Mouse (Mus musculus) kidney, embryonic 15.5 days (tissue): ENCODE results near the gene Hoxa4. TPM values are rescaled to one million over a fixed set of nuclear protein-coding genes. Genes with fewer than 3 reads are reported as not detected.

Source experiments
- ATAC-seq: fragments of 200-750 bp; cut with Nextera tagmentation; replicated peaks from 2 replicates; pipeline ENCODE4 v1.8.0; 2017; ENCODE audit warnings: moderate TSS enrichment; ENCODE audit not compliant: low FRiP score
- H3K27ac ChIP-seq: fragments of 300-500 bp; sonication (generic); 2 replicates; pipeline ENCODE4 v1.5.1; 2015; ENCODE audit warnings: mild to moderate bottlenecking, inconsistent platforms
- H3K27me3 ChIP-seq: fragments of 300-500 bp; sonication (generic); 2 replicates; pipeline ENCODE4 v1.6.1; 2015; ENCODE audit warnings: inconsistent platforms
- H3K36me3 ChIP-seq: fragments of 300-500 bp; sonication (generic); 2 replicates; pipeline ENCODE4 v1.6.1; 2015; ENCODE audit warnings: inconsistent platforms
- H3K4me1 ChIP-seq: fragments of 300-500 bp; sonication (generic); 2 replicates; pipeline ENCODE4 v1.6.1; 2015; ENCODE audit warnings: inconsistent platforms
- H3K4me2 ChIP-seq: fragments of 300-500 bp; sonication (generic); 2 replicates; pipeline ENCODE4 v1.6.1; 2015; ENCODE audit warnings: moderate library complexity, mild to moderate bottlenecking, inconsistent platforms
- H3K4me3 ChIP-seq: fragments of 300-500 bp; sonication (generic); replicated peaks from 2 replicates; pipeline ENCODE4 v1.5.1; 2015; ENCODE audit warnings: mild to moderate bottlenecking, inconsistent platforms
- H3K9ac ChIP-seq: fragments of 300-500 bp; sonication (generic); 2 replicates; pipeline ENCODE4 v1.6.1; 2015; ENCODE audit warnings: mild to moderate bottlenecking, inconsistent platforms
- H3K9me3 ChIP-seq: fragments of 300-500 bp; sonication (generic); replicated peaks from 2 replicates; pipeline ENCODE4 v1.6.1; 2016; ENCODE audit warnings: inconsistent platforms
- WGBS: fragments of 180-500 bp; shearing (Covaris S2); methylation state at CpG from one replicate; pipeline ENCODE4 v1.1.7; 2015; ENCODE audit warnings: mixed read lengths; 5-methylcytosine and 5-hydroxymethylcytosine counted together
- polyA plus RNA-seq: library from polyadenylated mRNA; unstranded; fragments of >200 nt; fragmentation: Nextera tagmentation; extraction: Ambion mirVana; gene quantifications from 2 replicates; pipeline ENCODE4 v1.2.1, GENCODE M21; 2015

Hoxa4 gene
- polyA plus RNA-seq, 1 experiment from 2014 or later = 1.8 TPM

DNA sequence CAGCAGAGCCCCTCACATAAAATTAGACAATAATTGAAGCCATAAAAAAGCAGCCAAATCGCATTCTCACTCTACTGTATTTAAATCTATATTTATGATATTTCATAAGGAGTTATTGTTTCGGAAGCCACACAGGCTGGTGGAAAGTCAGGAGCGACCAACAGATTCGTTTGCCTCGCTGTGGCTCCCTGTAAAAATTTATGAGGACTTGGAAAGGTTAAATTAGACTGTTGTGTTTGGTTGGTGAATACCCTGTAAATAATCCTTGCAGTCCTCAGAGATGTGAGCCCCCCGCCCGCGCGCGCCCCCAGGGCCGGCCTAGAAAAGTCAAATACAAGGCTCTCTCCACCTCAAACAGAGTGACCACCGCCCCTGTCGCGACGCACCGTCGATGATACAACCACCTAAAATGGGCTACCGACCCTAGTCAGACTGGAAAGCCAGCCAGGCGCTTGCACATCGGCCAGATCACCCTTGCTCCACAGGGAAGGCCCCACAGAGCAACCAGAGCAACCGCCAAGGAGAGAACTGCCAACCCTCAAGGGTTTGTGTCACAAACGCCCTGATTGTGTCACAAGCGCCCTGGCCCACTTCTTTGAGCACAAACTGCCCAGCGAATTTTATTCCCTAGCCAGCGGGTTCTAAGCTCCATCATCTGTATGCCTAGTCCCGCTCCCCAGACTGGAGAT is 35.2 kb upstream of the Hoxa4 start:
- H3K4me3 ChIP-seq = peak overlapping the region; percentile 77
- 4% methylated on average over 26 of the region's 26 CpGs for WGBS
- H3K4me1 ChIP-seq = peaks cover 22% of the 10 kb centered on the region
- H3K27me3 ChIP-seq = 0 out of 2 replicates have a peak, but pooled peaks cover 5% of the 10 kb centered on the region
- H3K36me3 ChIP-seq = peaks cover 4% of the 10 kb centered on the region; the same call in 1 of the 2 replicates
- peak overlapping the region; percentile 99 for H3K27ac ChIP-seq
- peak overlapping the region; percentile 94 for H3K9ac ChIP-seq
- peak; percentile 27 for ATAC-seq
- no peaks in the 10 kb centered on the region for H3K9me3 ChIP-seq
- H3K4me2 ChIP-seq = peak overlapping the region; percentile 92

DNA sequence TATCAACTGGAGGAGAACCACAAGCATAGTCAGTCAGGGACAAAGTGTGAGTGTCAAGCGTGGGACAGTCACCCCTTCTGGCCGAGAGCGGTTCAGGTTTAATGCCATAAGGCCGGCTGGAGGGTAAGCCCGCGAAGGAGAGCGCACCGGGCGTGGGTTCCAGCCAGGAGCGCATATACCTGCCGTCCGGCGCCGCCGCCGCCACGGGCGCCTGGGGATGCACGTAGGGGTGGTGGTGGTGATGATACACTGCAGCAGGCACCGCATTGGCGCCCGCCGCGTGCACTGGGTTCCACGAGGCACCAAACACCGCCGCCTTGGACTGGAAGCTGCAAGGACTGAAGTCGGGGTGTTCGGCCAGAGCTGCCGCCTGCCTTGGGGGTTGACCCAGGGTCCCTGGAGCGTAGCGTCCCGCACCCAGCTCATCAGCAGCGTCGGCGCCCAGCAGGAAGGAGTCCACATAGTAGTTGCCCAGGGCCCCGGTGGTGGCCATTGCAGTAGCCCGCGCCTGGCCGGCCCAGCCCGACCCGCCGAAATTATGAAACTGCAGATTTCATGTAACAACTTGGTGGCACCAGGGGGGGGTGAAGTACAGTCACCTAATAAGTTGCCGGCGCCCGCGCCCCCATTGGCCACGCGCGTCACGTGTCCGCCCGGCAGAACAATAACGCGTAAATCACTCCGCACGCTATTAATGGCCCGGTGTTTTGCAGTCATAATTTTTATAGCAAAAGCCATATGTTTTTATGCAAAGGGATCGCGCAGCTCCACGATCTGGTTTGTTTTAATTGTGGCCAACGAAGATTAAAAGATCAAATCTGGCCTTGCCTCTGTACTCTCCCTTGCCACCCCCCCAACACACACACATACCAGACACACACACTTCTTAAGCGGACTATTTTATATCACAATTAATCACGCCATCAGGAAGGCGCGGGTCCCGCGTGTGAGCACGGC is 34.3 kb upstream of the Hoxa4 start:
- Histone ChIP-seq H3K27ac (peak overlapping the region; percentile 99), H3K9ac (peak overlapping the region; percentile 94), H3K4me1 (peaks cover 23% of the 10 kb centered on the region), H3K36me3 (peaks cover 4% of the 10 kb centered on the region; the same call in 1 of the 2 replicates), H3K9me3 (no peaks in the 10 kb centered on the region), H3K4me3 (peak overlapping the region; percentile 77), H3K27me3 (0 out of 2 replicates have a peak, but pooled peaks cover 6% of the 10 kb centered on the region), H3K4me2 (peak overlapping the region; percentile 92)
- ATAC-seq = peak; percentile 57
- WGBS = under 1% methylated on average over 69 of the region's 69 CpGs

GRCm38 (mm10) chr6:52224895-52225611 is 33.5 kb upstream of the Hoxa4 start:
- ATAC-seq = no peak
- H3K4me3 ChIP-seq = peak overlapping the region; percentile 77
- H3K9ac ChIP-seq = peak overlapping the region; percentile 94
- no peaks in the 10 kb centered on the region for H3K9me3 ChIP-seq
- peaks cover 4% of the 10 kb centered on the region; the same call in 1 of the 2 replicates for H3K36me3 ChIP-seq
- WGBS = under 1% methylated on average over 36 of the region's 36 CpGs
- 0 out of 2 replicates have a peak, but pooled peaks cover 6% of the 10 kb centered on the region for H3K27me3 ChIP-seq
- H3K4me1 ChIP-seq = peaks cover 24% of the 10 kb centered on the region
- peak overlapping the region; percentile 99 for H3K27ac ChIP-seq
- H3K4me2 ChIP-seq = peak overlapping the region; percentile 92

DNA sequence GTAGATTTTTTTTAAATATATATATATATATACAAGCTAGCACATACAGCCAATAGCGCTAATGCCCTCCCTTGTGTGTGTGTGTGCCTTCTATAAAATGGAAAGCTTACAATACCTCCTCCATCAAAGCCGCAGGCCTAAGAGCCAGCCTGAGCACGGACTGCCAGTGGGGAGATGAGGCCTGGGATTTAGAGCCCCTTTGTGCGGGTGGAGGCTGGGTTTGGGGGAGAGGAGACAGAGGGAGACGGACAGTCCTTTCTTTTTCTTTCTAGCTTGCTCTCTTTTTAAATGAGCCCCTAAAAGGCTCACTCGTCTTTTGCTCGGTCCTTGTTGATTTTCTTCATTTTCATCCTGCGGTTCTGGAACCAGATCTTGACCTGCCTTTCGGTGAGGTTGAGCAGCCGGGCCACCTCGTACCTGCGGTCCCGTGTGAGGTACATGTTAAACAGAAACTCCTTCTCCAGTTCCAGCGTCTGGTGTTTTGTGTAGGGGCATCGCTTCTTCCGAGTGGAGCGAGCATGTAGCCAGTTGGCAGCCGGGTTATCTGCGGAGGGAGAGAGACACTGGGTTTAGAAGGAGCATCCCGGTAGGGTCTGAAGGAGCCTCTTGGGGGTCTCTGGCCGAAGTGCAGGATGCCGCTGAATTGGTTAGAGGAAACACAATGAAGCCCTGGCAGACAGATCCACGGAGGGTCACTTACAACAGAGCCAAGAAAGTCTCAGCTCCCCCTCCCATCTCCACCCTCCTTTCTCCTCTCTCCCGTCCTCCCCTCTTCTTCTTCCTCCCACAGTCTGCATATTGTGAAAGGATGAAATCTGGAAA is 32.6 kb upstream of the Hoxa4 start:
- peaks cover 4% of the 10 kb centered on the region; the same call in 1 of the 2 replicates for H3K36me3 ChIP-seq
- no peak for ATAC-seq
- WGBS = 2% methylated on average over 24 of the region's 24 CpGs
- peaks cover 31% of the 10 kb centered on the region for H3K4me1 ChIP-seq
- peak overlapping the region; percentile 99 for H3K27ac ChIP-seq
- H3K9ac ChIP-seq = peak overlapping the region; percentile 94
- H3K4me2 ChIP-seq = peak overlapping the region; percentile 92
- H3K4me3 ChIP-seq = peak overlapping the region; percentile 77
- no peaks in the 10 kb centered on the region for H3K9me3 ChIP-seq
- 0 out of 2 replicates have a peak, but pooled peaks cover 6% of the 10 kb centered on the region for H3K27me3 ChIP-seq

GRCm38 (mm10) chr6:52222729-52223128 is 31.2 kb upstream of the Hoxa4 start:
- H3K4me3 ChIP-seq = peak overlapping the region; percentile 77
- peak overlapping the region; percentile 94 for H3K9ac ChIP-seq
- ATAC-seq = no peak
- 0 out of 2 replicates have a peak, but pooled peaks cover 6% of the 10 kb centered on the region for H3K27me3 ChIP-seq
- H3K4me2 ChIP-seq = peak overlapping the region; percentile 92
- H3K9me3 ChIP-seq = no peaks in the 10 kb centered on the region
- H3K4me1 ChIP-seq = peaks cover 43% of the 10 kb centered on the region
- peak overlapping the region; percentile 99 for H3K27ac ChIP-seq
- peaks cover 4% of the 10 kb centered on the region; the same call in 1 of the 2 replicates for H3K36me3 ChIP-seq
- WGBS = 5% methylated on average over 13 of the region's 13 CpGs

GRCm38 (mm10) chr6:52221993-52222685 is 30.6 kb upstream of the Hoxa4 start:
- peak overlapping the region; percentile 94 for H3K9ac ChIP-seq

GRCm38 (mm10) chr6:52221337-52221992 is 29.9 kb upstream of the Hoxa4 start, which contains the start of gene Hoxa7:
Hoxa7 (minus strand) TSS chr6:52221854.
- under 1% methylated on average over 46 of the region's 46 CpGs for WGBS
- peak within 1 kb of the TSS; percentile 77 for H3K4me3 ChIP-seq
- peaks cover 35% of the 10 kb centered on the region for H3K4me1 ChIP-seq
- no peaks in the 10 kb centered on the region for H3K9me3 ChIP-seq
- H3K4me2 ChIP-seq = peak within 1 kb of the TSS; percentile 92
- peaks cover 4% of the 10 kb centered on the region; the same call in 1 of the 2 replicates for H3K36me3 ChIP-seq
- 0 out of 2 replicates have a peak, but pooled peaks cover 8% of the 10 kb centered on the region for H3K27me3 ChIP-seq
- peak within 1 kb of the TSS; percentile 99 for H3K27ac ChIP-seq
- peak within 1 kb of the TSS; percentile 94 for H3K9ac ChIP-seq
- ATAC-seq = peak; percentile 37

More at GRCm38 (mm10) chr6:52221993-52222685, 30.6 kb upstream of the Hoxa4 start:
- peaks cover 40% of the 10 kb centered on the region for H3K4me1 ChIP-seq
- peak overlapping the region; percentile 92 for H3K4me2 ChIP-seq
- peak; percentile 20 for ATAC-seq
- peak overlapping the region; percentile 99 for H3K27ac ChIP-seq
- no peaks in the 10 kb centered on the region for H3K9me3 ChIP-seq
- 0 out of 2 replicates have a peak, but pooled peaks cover 8% of the 10 kb centered on the region for H3K27me3 ChIP-seq
- WGBS = 5% methylated on average over 21 of the region's 21 CpGs
- H3K36me3 ChIP-seq = peaks cover 4% of the 10 kb centered on the region; the same call in 1 of the 2 replicates
- H3K4me3 ChIP-seq = peak overlapping the region; percentile 77

DNA sequence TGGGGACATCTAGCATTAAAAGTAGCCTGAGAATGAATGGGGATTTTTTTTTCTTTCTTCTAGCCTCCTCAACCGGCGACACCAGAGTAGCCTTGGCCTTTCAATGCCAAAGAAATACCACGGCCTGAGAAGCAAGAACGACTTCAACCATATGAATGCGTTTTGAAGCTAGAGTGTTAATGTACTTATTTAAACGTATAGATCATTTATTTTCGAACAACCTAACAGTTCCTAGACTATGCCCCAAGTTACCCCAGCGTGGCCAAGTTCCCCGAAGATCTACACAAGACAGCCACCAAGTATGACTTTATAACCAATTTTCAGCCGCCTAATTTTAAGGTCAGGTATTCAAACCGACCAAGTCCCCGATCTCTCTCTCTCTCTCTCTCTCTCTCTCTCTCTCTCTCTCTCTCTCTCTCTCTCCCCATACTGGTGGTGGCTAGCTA is 29.3 kb upstream of the Hoxa4 start:
- Histone ChIP-seq H3K9me3 (no peaks in the 10 kb centered on the region), H3K9ac (peak overlapping the region; percentile 76), H3K4me1 (peaks cover 41% of the 10 kb centered on the region), H3K27ac (peak overlapping the region; percentile 99), H3K27me3 (peaks cover 12% of the 10 kb centered on the region; the same call in 1 of the 2 replicates), H3K4me3 (peak overlapping the region; percentile 77), H3K36me3 (peaks cover 4% of the 10 kb centered on the region; the same call in 1 of the 2 replicates), H3K4me2 (peak overlapping the region; percentile 92)
- WGBS = 5% methylated on average over 12 of the region's 12 CpGs
- ATAC-seq = no peak

DNA sequence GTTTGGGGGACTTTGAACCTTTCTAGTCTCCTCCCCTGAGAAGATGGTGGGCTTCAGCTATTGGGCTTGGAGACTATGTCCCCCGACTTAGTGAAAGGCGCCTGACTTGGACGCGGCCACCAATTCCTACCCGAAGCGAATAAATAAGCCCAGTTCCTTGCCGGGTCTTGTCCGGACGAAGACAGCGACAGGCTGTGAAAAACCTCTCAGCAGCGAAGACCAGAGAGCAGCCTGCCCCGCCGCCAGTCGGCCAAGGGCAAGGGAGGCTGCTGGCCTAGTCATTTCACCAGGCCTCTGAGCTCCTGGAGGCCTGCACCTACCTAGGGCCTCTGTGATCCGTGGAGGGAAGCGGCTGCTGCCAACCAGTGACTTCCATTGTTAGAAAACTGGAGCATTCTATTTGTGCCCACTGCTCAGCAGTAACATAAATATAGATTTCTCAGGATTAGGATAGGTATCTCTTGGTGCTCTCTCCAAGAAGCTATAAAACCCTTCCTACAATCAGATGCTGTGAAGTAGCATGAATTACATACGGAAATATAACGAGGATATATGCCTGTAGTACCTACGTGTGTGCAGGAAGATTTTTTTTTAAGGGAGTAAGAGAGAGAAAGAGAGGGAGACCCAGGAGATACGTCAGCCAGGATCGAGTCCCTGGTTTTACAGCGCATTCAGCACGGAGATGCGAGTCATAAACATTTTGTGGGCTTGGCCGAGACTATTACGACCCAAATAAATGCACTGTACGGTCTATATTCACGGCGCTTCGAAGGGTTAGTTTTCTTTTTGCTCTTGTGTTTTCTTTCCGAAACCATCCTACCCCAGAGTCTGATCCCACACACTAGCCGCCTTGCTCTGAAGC is 28.7 kb upstream of the Hoxa4 start:
- peaks cover 47% of the 10 kb centered on the region for H3K4me1 ChIP-seq
- peaks cover 16% of the 10 kb centered on the region; the same call in 1 of the 2 replicates for H3K27me3 ChIP-seq
- H3K4me2 ChIP-seq = peak overlapping the region; percentile 92
- WGBS = 13% methylated on average over 32 of the region's 32 CpGs
- no peaks in the 10 kb centered on the region for H3K9me3 ChIP-seq
- no peak for ATAC-seq
- peak overlapping the region; percentile 99 for H3K27ac ChIP-seq
- peak overlapping the region; percentile 76 for H3K9ac ChIP-seq
- peak overlapping the region; percentile 77 for H3K4me3 ChIP-seq
- H3K36me3 ChIP-seq = peaks cover 4% of the 10 kb centered on the region; the same call in 1 of the 2 replicates
